Mouse (Mus musculus) 3T3-L1 (cell line): ENCODE measurements around the gene Fasl.

Experiments used
- DNase-seq: peaks from one replicate; pipeline ENCODE4 v3.0.0-alpha.2; 2015; ENCODE audit warnings: low read depth, low spot score

Fasl gene

GRCm38 (mm10) chr1:161761556-161761955 lies 26.7 kb downstream of the Fasl start:
- DNase-seq = no peak

- DNase-seq = no peak
These were observed 31.7 kb downstream of the Fasl start for GRCm38 (mm10) chr1:161756547-161756946.

GRCm38 (mm10) chr1:161751311-161751710 lies 37.0 kb downstream of the Fasl start:
- no peak for DNase-seq

- peak; percentile 50 for DNase-seq
These were observed 37.7 kb downstream of the Fasl start for GRCm38 (mm10) chr1:161750471-161751041.

GRCm38 (mm10) chr1:161748685-161749084 lies 39.6 kb downstream of the Fasl start:
- DNase-seq = no peak

GRCm38 (mm10) chr1:161748138-161748537 lies 40.2 kb downstream of the Fasl start:
- DNase-seq = peak; percentile 75

- no peak for DNase-seq
These were observed 41.6 kb downstream of the Fasl start for GRCm38 (mm10) chr1:161746542-161747302.

GRCm38 (mm10) chr1:161744855-161745254 lies 43.4 kb downstream of the Fasl start:
- DNase-seq = no peak

- DNase-seq = no peak
These were observed 44.1 kb downstream of the Fasl start for GRCm38 (mm10) chr1:161744209-161744608.

- DNase-seq = no peak
These were observed 45.6 kb downstream of the Fasl start for GRCm38 (mm10) chr1:161742481-161743267.

GRCm38 (mm10) chr1:161736848-161737247 lies 51.4 kb downstream of the Fasl start:
- peak; percentile 84 for DNase-seq

- DNase-seq = no peak
These were observed 52.0 kb downstream of the Fasl start for GRCm38 (mm10) chr1:161736255-161736654.

- peak; percentile 41 for DNase-seq
These were observed 52.7 kb downstream of the Fasl start for GRCm38 (mm10) chr1:161735465-161736046.

GRCm38 (mm10) chr1:161734741-161735211 lies 53.5 kb downstream of the Fasl start:
- DNase-seq = peak; percentile 94

GRCm38 (mm10) chr1:161734314-161734713 lies 54.0 kb downstream of the Fasl start:
- no peak for DNase-seq
